Comparison of ENCODE assay signal across 16 mouse cellular contexts in genomic region chr10:77685895-77686664, GRCm38 (mm10). TPM values are rescaled to one million over a fixed set of nuclear protein-coding genes. Genes with fewer than 3 reads are reported as not detected.
DNase-seq lines count a peak whose midpoint lies in the region; ATAC-seq lines count a peak whose summit lies in the region.
"Had no signal": no experiment of that assay in that cellular context is flagged by ENCODE, and none has a peak within 500 bp of the region (broad histone marks: within the 10 kb centered on the region; RNA-seq: fewer than 3 reads in every experiment).

Gene Tspear, plus strand, starts transcription at chr10:77686569.

- 8% methylated on average over 22 of the region's 22 CpGs for WGBS in hindbrain, embryonic 14.5 days
- whole genome bisulfite sequencing in hindbrain, embryonic 12.5 days: 6% methylated on average over 22 of the region's 22 CpGs

- no peak within 1 kb of the TSS for H3K9ac ChIP-seq in hindbrain, embryonic 14.5 days
- no peak within 1 kb of the TSS for H3K9ac ChIP-seq in hindbrain, embryonic 12.5 days
- H3K9ac ChIP-seq: embryonic facial prominence, embryonic 12.5 days; forebrain, postnatal 0 days had no signal

- peaks cover 8% of the 10 kb centered on the region; the same call in 1 of the 2 replicates for H3K4me1 ChIP-seq in hindbrain, embryonic 14.5 days (replicated peaks; ENCODE audit: control insufficient read depth, insufficient read depth, low read length)
- H3K4me1 ChIP-seq in hindbrain, embryonic 12.5 days: peaks cover 25% of the 10 kb centered on the region

- no peak within 1 kb of the TSS for H3K4me2 ChIP-seq in hindbrain, embryonic 14.5 days (replicated peaks)
- H3K4me2 ChIP-seq in hindbrain, embryonic 12.5 days (replicated peaks): no peak within 1 kb of the TSS
- H3K4me2 ChIP-seq: embryonic facial prominence, embryonic 12.5 days had no signal

- H3K9me3 ChIP-seq in hindbrain, embryonic 14.5 days (ENCODE audit: control insufficient read depth, low read length): no peaks in the 10 kb centered on the region
- H3K9me3 ChIP-seq in hindbrain, embryonic 12.5 days (replicated peaks): no peaks in the 10 kb centered on the region
- H3K9me3 ChIP-seq: embryonic facial prominence, embryonic 12.5 days had no signal

- 0 out of 2 replicates have a peak, but pooled peaks have one; percentile 32 for ATAC-seq in hindbrain, embryonic 14.5 days (ENCODE audit: low FRiP score)
- ATAC-seq in hindbrain, embryonic 12.5 days (ENCODE audit: low FRiP score): no peak
- ATAC-seq in granulocyte monocyte progenitor cell, adult 5-6 weeks (replicated peaks; ENCODE audit: poor library complexity, severe bottlenecking): no peak
- ATAC-seq: CD4-positive, CD25-positive, alpha-beta regulatory T cell, adult 4 months; forebrain, postnatal 0 days had no signal

- DNase-seq in hindbrain, embryonic 14.5 days (ENCODE audit: low spot score): no peak
- peak; percentile 70 for DNase-seq in urinary bladder, postnatal 14 days (ENCODE audit: low spot score)
- DNase-seq in urinary bladder, postnatal 10 days (ENCODE audit: low spot score): no peak
- peak; percentile 21 for DNase-seq in heart, postnatal 4 days
- no peak for DNase-seq in ovary, postnatal 14 days (ENCODE audit: low spot score)
- no peak for DNase-seq in spleen, adult 12 weeks (ENCODE audit: low spot score)
- DNase-seq: cerebellum, adult 9-10 months; forebrain, postnatal 0 days; gastrocnemius, postnatal 14 days; midbrain, embryonic 14.5 days; thymus, postnatal 14 days had no signal

- H3K27ac ChIP-seq in hindbrain, embryonic 14.5 days: no peak within 1 kb of the TSS
- H3K27ac ChIP-seq in hindbrain, embryonic 12.5 days: no peak within 1 kb of the TSS
- H3K27ac ChIP-seq: embryonic facial prominence, embryonic 12.5 days; macrophage had no signal

- peaks cover 24% of the 10 kb centered on the region for H3K27me3 ChIP-seq in hindbrain, embryonic 14.5 days (ENCODE audit: control insufficient read depth, insufficient read depth, low read length)
- peaks cover 42% of the 10 kb centered on the region for H3K27me3 ChIP-seq in hindbrain, embryonic 12.5 days

- H3K4me3 ChIP-seq in hindbrain, embryonic 14.5 days (replicated peaks; ENCODE audit: low read length): no peak within 1 kb of the TSS
- H3K4me3 ChIP-seq in hindbrain, embryonic 12.5 days: no peak within 1 kb of the TSS
- H3K4me3 ChIP-seq: embryonic facial prominence, embryonic 12.5 days had no signal

- H3K36me3 ChIP-seq in hindbrain, embryonic 14.5 days (replicated peaks; ENCODE audit: control insufficient read depth, insufficient read depth): no peaks in the 10 kb centered on the region
- no peaks in the 10 kb centered on the region for H3K36me3 ChIP-seq in hindbrain, embryonic 12.5 days
- H3K36me3 ChIP-seq: embryonic facial prominence, embryonic 12.5 days had no signal

RNA-seq across cellular contexts. Expression of gene Tspear, which starts in this region (rescaled TPM):
- 0.94 and 1.2 TPM in 2 replicates for polyA plus RNA-seq in hindbrain, embryonic 14.5 days (2014; fragmentation: Nextera tagmentation; extraction: Ambion mirVana)
- polyA plus RNA-seq in hindbrain, embryonic 12.5 days (2016; fragmentation: Nextera tagmentation; extraction: Ambion mirVana): 0.48 and 1.2 TPM in 2 replicates
- not detected for total RNA-seq in heart, postnatal 4 days (2021)
- total RNA-seq in granulocyte monocyte progenitor cell, adult 5-6 weeks (2014; fragmentation: Nextera tagmentation): 0.90 TPM in 1 of 2 replicates, not detected in the other
- total RNA-seq in granulocyte monocyte progenitor cell, adult 5-6 weeks (2017): 0.05 TPM in 1 of 2 replicates, not detected in the other
- total RNA-seq: gastrocnemius, postnatal 14 days had no signal
- polyA plus RNA-seq: macrophage had no signal

Comparison
In these comparisons a context has a peak if more than half of its experiments do, and no peak if none do; other contexts are left out.
1. Peak in DNase-seq in heart, postnatal 4 days; RNA of the gene not detected or under 1 TPM.